Mouse (Mus musculus): Measurements from ENCODE around the gene Tfrc. TPM values are rescaled to one million over a fixed set of nuclear protein-coding genes. Genes with fewer than 3 reads are reported as not detected.
A peak's percentile ranks its signal among the peaks of the same experiment; 100 is the strongest.

Gene Tfrc
- total RNA-seq, 2 experiments from 2014 or later: 65.6 to 105 TPM

DNA sequence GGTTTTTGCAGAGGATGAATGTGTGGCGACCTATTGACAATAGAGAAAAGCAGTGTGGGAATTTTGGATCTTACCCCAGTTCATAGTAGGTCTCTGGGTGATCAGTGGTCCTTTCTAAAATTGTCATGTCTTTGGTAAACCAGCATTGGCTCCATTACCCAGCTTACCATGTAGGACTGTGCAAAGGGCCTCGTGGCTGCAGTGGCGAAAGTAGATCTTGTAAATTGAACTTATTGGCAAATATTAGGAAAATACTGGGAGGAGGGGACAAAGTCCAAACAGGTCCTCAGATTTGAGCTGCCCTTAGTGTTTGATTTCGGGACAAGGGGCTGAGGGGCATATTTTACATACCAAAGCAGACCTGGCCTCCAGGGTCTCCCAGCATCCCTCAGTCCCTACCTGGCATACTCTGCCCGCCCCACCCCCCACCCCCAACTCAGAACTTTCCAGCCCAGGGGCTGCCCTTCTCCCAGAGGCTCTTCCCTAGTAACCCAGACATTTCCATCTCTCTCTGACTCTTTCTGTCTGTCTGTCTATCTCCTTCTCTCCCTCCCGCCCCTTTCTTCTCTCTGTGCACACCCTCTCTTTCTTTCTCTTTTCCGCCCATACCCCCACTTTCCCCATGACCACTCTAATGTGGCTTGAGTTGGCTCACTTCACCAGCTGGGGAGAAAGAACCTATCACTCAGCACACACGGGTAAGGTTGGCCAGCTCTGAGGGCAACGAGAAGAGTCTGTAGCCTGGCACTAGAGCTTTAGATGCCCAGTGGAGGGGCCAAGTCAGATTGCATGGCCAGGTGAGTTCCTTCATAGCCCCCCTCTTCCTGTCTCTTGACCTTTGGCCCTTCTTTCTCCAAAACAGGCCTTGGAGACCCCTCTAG is 58.2 kb downstream of the Tfrc start:
- ATAC-seq (replicated peaks; ENCODE audit: poor library complexity, severe bottlenecking): no peak

DNA sequence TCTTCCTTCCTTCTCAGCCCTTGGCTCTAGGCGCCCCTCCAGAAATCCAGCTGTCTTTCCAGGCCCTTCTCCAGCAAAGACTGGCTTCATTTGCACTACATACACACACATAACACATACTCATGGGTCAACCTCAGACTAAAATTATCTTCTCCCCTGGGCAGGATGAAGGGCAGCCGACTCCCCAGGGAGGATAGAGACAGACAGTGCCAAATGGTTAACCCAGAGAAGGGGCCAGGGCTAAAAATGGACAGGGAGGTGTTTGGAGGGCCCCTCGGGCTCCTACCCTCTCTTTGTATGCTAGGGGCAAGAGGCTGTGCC is 58.8 kb downstream of the Tfrc start:
- ATAC-seq (replicated peaks; ENCODE audit: poor library complexity, severe bottlenecking): no peak

DNA sequence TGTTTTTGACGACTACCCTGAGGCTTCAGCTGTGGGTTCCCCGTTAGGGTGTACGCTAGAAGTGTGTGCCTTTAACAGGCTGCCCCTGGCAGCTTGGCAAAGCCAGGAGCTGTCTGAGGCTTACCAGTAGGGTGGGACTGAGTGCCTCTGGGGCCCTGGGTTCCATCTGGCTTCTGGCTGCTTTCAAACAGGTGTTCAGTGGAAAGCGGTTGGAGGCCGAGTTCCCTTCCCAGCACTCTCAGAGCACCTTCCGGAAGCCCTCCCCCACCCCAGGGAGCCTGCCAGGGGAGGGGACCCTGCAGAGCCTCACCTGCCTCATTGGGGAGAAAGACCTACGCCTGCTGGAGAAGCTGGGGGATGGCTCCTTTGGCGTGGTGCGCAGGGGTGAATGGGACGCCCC is 59.3 kb downstream of the Tfrc start:
- no peak for ATAC-seq (replicated peaks; ENCODE audit: poor library complexity, severe bottlenecking)

DNA sequence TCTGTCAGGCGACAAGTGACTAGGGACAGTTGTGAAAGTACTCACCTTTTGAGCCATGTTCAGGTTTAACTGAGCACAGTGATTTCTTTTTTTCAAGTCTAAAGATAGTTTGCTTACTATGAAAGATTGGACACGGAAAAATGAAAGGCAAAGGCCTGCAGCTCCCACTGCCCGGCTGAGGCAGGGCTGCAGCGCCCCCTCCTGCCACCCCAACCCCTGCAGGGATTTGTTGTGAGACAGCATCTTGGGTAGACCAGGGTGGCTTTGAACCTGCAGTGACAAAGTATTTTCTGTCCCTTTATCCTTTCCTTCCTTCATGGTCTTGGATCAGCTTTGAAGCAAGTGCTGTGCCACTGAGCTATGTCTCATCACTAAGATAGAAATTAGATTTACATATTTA is 59.8 kb downstream of the Tfrc start:
- no peak for ATAC-seq (replicated peaks; ENCODE audit: poor library complexity, severe bottlenecking)

DNA sequence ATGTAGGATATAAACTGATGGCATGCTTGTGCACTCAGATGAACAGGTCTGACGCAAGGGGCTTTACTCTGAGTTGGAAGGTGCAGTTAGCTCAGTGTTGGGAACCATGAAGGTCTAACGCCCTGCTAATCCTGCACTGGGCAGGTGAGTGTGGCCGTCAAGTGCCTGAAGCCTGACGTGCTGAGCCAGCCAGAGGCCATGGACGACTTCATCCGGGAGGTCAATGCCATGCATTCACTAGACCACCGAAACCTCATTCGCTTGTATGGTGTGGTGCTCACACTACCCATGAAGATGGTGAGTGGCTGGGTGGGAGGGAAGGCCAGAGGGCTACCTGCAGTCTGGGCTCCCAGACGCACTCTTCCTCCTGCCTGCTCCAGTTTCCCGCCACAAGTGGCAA is 60.5 kb downstream of the Tfrc start:
- no peak for ATAC-seq (replicated peaks; ENCODE audit: poor library complexity, severe bottlenecking)

DNA sequence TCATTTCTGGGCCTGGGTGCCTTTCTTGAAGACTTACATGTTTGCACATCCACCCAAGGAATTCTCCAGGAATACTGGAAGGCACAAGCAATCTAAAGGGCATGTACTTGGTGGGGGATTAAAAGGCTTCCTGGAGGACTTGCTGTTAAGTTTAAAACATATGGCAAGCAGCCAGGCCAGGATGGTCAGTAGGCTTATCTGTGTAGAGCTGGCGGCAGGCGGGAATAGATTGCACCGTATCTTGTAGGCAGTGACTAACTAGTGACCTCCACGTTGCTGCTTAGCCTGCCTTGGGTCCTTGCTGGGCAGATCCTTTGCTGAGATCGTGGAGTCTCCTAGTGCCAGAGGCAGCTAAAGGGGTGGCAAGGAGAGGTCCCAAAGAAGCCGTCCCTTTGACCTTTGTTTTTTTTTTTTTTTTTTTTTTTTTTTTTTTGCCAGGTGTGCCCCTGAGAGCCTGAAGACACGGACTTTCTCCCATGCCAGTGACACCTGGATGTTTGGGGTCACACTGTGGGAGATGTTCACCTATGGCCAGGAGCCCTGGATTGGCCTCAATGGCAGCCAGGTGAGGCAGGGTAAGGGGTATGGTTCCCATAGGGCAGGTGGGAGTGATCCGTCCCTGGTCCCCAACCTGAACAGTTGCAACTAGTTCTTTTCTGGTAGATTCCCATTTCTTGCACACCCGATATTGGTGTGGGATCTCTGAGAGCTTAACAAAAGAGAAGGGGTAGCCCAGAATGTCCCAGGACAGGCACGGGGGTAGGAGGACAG is 61.8 kb downstream of the Tfrc start:
- no peak for ATAC-seq (replicated peaks; ENCODE audit: poor library complexity, severe bottlenecking)

DNA sequence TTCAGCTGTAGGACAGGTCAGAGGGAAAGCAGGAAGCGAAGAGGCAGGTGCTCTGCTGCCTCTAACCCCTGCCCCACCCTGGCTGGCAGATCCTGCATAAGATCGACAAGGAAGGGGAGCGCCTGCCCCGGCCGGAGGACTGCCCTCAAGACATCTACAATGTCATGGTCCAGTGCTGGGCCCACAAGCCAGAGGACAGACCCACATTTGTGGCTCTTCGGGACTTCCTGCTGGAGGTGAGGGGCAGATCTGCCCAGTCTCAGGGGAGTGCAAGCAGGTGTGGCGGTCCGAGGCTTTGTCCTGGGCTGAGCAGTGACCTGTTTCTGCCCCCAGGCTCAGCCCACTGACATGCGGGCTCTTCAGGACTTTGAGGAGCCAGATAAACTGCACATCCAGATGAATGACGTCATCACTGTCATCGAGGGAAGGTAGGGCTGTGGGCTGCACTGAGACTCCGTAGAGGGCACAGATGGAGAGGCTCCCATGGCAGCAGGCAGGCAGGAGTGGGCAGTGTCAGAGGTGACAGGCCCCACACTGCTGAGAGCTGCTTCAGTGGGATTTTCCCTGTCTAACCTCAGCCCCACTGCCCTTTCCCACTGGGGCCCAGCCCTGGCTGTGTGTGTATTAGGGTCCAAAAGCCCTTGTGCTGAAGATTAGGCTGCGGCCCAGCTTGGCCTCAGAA is 62.6 kb downstream of the Tfrc start:
- no peak for ATAC-seq (replicated peaks; ENCODE audit: poor library complexity, severe bottlenecking)

DNA sequence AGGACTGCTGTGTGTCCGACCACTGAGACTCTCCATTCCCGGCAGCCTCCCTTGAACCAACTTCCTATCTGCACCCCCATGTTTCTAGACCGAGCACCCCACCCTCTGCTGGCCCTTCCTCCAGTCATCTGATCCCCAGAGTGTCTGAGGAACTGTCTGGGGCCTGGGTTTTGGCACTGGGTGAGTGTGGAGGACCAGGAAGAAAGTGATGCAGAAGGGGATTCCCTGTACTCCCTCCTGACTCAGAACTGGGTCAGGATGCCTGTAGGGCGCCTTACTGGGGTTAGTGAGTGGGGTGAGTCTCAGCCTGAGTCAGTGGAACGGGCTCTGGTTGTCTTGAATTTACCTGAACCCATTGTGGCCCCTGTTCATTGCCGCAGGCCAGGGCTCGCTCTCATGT is 63.5 kb downstream of the Tfrc start:
- no peak for ATAC-seq (replicated peaks; ENCODE audit: poor library complexity, severe bottlenecking)

DNA sequence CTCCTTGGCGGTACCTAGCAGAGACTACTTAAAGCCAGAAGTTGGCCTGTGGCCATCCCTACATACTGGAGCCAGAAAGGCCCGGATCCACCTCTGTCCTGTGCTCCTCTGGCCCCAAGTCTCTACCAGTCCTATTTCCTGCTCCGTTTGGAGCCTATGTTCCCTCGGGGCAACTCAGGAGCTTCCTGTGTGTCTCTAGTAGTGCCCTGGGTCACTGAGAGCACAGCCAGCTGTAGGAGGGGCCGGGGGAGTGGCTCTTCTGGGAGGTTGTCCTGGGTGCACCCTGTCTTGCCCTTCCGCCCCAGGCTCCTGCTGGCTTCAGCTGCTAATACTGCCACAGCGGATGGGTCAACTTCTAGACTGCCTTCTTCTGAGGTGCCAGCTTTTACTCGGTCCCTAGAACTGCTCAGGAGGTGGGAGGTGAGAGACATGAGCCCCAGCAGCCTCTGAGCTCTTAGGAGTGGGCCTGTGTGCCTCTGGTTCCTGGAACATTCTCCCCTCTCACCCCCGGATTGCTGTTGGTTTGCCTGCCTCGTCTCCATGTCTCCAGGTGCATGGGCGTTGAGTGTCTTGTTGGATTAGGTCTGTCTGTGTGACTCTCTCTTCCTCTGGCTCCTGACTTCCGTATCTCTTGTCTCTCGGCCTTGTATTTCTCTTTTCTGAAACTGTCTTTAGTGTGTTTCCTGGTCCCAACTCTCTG is 64.3 kb downstream of the Tfrc start:
- ATAC-seq (replicated peaks; ENCODE audit: poor library complexity, severe bottlenecking): no peak

DNA sequence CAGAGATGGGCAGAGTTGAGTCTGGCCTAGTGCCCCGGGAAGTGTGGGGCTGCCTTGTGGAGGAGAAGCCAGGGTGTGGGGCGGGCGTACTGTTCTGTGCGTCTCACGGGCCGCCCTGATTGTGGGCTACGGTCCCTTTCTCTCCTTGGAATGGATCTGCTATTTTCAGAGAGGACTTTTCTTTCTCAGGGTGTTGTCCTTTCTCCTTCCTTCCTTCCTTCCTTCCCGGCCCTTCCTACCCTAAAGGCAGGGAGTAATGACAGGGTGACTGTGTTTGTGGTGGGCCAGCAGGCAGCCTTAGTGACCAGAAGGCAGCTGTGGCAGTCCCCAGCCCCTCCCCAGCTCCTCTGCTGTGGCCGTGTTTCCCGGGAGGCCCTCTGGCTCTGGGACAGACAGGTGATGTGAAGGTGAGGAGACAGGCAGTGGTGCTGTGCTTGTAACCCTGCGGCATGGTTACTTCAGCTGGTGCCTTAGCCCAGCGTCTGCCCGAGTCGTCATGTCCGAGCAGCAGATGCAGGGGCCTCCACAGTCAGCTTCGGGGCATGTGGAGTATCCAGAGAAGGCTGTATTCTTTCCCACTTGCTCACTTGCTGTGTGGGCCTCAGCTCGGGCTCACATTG is 65.5 kb downstream of the Tfrc start:
- no peak for ATAC-seq (replicated peaks; ENCODE audit: poor library complexity, severe bottlenecking)

DNA sequence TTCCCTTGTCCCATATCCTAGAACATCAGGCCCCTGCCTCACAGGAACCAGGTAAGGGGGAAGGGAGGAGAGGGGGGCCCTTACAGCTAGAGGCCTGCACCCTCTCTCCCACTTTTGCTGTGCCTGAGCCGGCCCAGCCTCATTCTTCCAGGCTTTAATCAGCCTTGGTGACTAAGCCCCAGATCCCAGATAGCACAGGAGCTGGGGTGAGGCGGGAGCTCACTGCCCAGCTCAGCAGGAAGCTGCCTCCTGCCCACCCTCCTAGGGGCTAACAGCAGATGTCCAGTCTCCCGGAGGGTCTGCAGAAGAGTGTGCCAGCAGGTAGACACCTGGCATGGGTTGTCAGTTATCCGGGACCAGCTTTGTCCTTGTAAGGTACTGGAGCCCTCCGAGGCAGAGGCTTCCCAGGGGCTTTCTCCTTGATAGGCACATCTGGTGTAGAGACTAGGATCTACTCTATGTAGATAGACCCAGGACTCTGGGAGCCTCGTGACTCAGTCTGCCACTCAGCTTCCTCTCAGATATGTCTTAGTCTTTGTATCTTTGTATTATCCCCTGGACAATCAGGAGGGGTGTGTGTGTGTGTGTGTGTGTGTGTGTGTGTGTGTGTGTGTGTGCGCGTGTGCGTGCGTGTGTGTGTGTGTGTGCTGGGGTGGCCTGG is 68.5 kb downstream of the Tfrc start:
- ATAC-seq (replicated peaks; ENCODE audit: poor library complexity, severe bottlenecking): no peak

DNA sequence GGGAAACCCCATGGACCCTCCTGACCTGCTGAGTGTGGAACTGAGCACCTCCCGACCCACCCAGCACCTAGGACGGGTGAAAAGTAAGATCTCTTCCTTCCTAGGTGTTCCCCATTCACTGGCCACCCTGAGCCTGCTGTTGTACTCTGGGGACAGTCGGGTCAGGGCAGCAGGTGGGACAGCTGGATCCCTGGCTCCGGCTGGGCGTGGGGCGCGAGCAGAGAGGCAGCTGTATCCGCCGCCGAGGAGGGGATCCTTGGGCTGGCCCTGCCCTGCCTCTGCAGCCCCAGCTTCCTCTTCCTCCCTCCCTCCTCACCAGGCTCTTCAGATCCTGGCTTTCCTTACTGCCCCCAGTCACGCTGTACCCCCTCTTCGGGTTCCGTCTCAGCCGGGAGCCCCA is 69.2 kb downstream of the Tfrc start:
- ATAC-seq (replicated peaks; ENCODE audit: poor library complexity, severe bottlenecking): no peak

DNA sequence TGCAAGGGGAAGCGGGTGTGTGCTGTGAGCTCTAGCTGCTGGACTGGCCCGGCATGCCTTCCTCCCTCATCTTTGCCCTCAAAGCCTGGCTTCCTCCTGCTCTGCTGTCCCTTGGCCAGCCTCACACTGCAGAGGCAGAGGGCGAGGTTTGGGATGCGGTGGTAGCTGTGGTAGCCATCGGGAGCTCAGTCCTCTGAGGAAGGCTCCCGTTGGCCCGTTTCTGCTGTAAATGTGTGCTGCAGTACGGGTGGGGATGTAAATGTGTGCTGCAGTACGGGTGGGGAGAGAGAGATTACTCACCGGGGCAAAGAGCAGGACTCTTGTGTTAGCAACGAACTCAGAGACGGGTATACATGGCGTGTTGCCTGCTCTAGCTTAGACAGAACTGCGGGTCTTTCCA is 70.1 kb downstream of the Tfrc start:
- ATAC-seq (replicated peaks; ENCODE audit: poor library complexity, severe bottlenecking): no peak

DNA sequence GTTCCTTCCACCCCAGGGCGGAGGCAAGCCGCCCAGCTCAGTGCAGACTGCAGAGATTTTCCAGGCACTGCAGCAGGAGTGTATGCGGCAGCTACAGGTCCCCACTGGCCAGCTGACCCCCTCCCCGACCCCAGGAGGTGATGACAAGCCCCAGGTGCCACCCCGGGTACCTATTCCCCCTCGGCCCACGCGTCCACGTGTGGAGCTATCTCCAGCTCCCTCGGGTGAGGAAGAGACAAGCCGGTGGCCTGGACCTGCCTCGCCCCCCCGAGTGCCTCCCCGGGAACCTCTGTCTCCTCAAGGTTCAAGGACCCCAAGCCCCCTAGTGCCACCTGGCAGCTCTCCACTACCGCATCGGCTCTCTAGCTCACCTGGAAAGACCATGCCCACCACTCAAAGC is 71.3 kb downstream of the Tfrc start:
- no peak for ATAC-seq (replicated peaks; ENCODE audit: poor library complexity, severe bottlenecking)

DNA sequence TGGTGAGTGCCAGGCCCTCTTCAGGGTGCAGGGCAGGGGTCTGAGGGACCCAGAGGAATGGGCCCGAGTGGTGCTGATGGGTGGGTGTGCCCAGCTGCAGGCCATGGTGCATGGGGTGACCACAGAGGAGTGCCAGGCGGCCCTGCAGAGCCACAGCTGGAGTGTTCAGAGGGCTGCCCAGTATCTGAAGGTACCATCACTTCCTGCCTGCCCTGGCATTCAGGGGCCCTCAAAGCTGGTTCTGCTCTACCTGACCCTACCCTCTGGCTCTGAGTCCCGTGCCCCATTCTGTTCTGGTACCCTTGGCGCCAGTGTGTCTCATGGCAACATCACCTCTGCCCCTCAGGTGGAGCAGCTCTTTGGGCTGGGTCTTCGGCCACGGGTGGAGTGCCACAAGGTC is 72.1 kb downstream of the Tfrc start:
- no peak for ATAC-seq (replicated peaks; ENCODE audit: poor library complexity, severe bottlenecking)

DNA sequence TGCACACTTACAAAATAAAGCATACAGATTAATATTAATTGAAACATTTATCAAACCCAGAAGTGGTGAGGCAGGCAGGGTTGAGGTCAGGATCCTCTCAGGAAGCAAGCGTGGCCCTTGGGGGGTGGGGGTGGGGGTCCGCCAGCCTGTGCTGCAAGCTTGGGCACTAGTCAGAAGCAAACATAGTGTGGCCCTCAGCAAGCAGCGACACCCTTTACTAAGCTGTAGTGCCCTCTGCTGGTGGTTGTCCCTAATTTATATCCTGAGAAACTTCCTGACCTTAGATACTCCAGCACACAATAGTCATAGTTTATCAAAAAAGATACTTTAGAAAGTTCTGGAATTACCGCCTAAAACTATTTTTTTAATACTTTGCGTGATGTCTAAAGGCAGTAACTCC is 73.5 kb downstream of the Tfrc start:
- ATAC-seq (replicated peaks; ENCODE audit: poor library complexity, severe bottlenecking): peak; percentile 76
